Mouse (Mus musculus) midbrain, embryonic 11.5 days (tissue): ENCODE data around the gene Pabpc1l. TPM values are rescaled to one million over a fixed set of nuclear protein-coding genes. Genes with fewer than 3 reads are reported as not detected.

ENCODE experiments used
- ATAC-seq: fragments of 200-750 bp; cut with Nextera tagmentation; 2 replicates; pipeline ENCODE4 v1.8.0; 2017; ENCODE audit warnings: moderate TSS enrichment, moderate library complexity; ENCODE audit not compliant: low FRiP score
- DNase-seq: peaks from one replicate; pipeline ENCODE4 v3.0.0; 2015; ENCODE audit warnings: low spot score; ENCODE audit errors: missing footprints
- H3K27ac ChIP-seq: fragments of 300-500 bp; sonication (generic); 2 replicates; pipeline ENCODE4 v1.5.1; 2014; ENCODE audit warnings: low read depth, low read length
- H3K27me3 ChIP-seq: fragments of 300-500 bp; sonication (generic); 2 replicates; pipeline ENCODE4 v1.6.1; 2014; ENCODE audit warnings: mild to moderate bottlenecking, low read length, moderate library complexity, mixed read lengths; ENCODE audit not compliant: control insufficient read depth, insufficient read depth
- H3K36me3 ChIP-seq: fragments of 300-500 bp; sonication (generic); 2 replicates; pipeline ENCODE4 v1.6.1; 2014; ENCODE audit warnings: mild to moderate bottlenecking, low read length, moderate library complexity, mixed read lengths; ENCODE audit not compliant: control insufficient read depth, insufficient read depth
- H3K4me1 ChIP-seq: fragments of 300-500 bp; sonication (generic); 2 replicates; pipeline ENCODE4 v1.6.1; 2014; ENCODE audit warnings: low read length; ENCODE audit not compliant: control insufficient read depth, insufficient read depth
- H3K4me2 ChIP-seq: fragments of 300-500 bp; sonication (generic); 2 replicates; pipeline ENCODE4 v1.6.1; 2014; ENCODE audit warnings: mild to moderate bottlenecking, moderate library complexity
- H3K4me3 ChIP-seq: fragments of 300-500 bp; sonication (generic); 2 replicates; pipeline ENCODE4 v1.5.1; 2014; ENCODE audit warnings: low read depth, low read length
- H3K9ac ChIP-seq: fragments of 300-500 bp; sonication (generic); 2 replicates; pipeline ENCODE4 v1.6.1; 2014; ENCODE audit warnings: low read length
- H3K9me3 ChIP-seq: fragments of 300-500 bp; sonication (generic); 2 replicates; pipeline ENCODE4 v1.6.1; 2016; ENCODE audit warnings: low read length; ENCODE audit not compliant: control insufficient read depth
- WGBS: fragments of 180-500 bp; shearing (Covaris S2); extraction: QIAGEN DNeasy Blood & Tissue Kit; methylation state at CpG from one replicate; pipeline ENCODE4 v1.1.7; 2014; 5-methylcytosine and 5-hydroxymethylcytosine counted together
- polyA plus RNA-seq: library from polyadenylated mRNA; unstranded; fragments of >200 nt; fragmentation: Nextera tagmentation; extraction: Ambion mirVana; gene quantifications from 2 replicates; pipeline ENCODE4 v1.2.1, GENCODE M21; 2014

Pabpc1l gene
- polyA plus RNA-seq = 0.51 and 1.1 TPM in 2 replicates

GRCm38 (mm10) chr2:164025150-164025549 is at the start of gene Pabpc1l:
Gene Pabpc1l (plus strand): TSS chr2:164025450.
- Histone ChIP-seq H3K36me3 (no peaks in the 10 kb centered on the region), H3K9me3 (no peaks in the 10 kb centered on the region), H3K27me3 (no peaks in the 10 kb centered on the region), H3K4me1 (no peaks in the 10 kb centered on the region; the same call in 1 of the 2 replicates), H3K4me2 (no peak within 1 kb of the TSS), H3K27ac (no peak within 1 kb of the TSS), H3K9ac (no peak within 1 kb of the TSS), H3K4me3 (no peak within 1 kb of the TSS)
- ATAC-seq (no peak), DNase-seq (no peak)
- 84% methylated on average over 16 of the region's 16 CpGs for WGBS

GRCm38 (mm10) chr2:163976448-163976847 is 48.8 kb upstream of the Pabpc1l start:
- Histone ChIP-seq H3K9ac (no peak overlapping the region), H3K36me3 (no peaks in the 10 kb centered on the region), H3K4me2 (no peak overlapping the region), H3K27me3 (no peaks in the 10 kb centered on the region), H3K4me1 (no peaks in the 10 kb centered on the region), H3K27ac (no peak overlapping the region), H3K4me3 (no peak overlapping the region), H3K9me3 (no peaks in the 10 kb centered on the region; the same call in 1 of the 2 replicates)
- WGBS = 90% methylated on average over 6 of the region's 7 CpGs
- DNase-seq = no peak
- no peak for ATAC-seq

GRCm38 (mm10) chr2:163987233-163987632 is 38.0 kb upstream of the Pabpc1l start:
- ATAC-seq (no peak), DNase-seq (no peak)
- WGBS = 84% methylated on average over 8 of the region's 8 CpGs
- H3K27me3 ChIP-seq = no peaks in the 10 kb centered on the region
- H3K4me1 ChIP-seq = no peaks in the 10 kb centered on the region
- H3K36me3 ChIP-seq = no peaks in the 10 kb centered on the region
- H3K27ac ChIP-seq = no peak overlapping the region
- no peaks in the 10 kb centered on the region for H3K9me3 ChIP-seq
- no peak overlapping the region for H3K9ac ChIP-seq
- no peak overlapping the region for H3K4me3 ChIP-seq
- no peak overlapping the region for H3K4me2 ChIP-seq

- Histone ChIP-seq H3K9me3 (no peaks in the 10 kb centered on the region), H3K27me3 (no peaks in the 10 kb centered on the region), H3K9ac (no peak overlapping the region), H3K4me2 (no peak overlapping the region), H3K36me3 (no peaks in the 10 kb centered on the region), H3K4me1 (peaks cover 6% of the 10 kb centered on the region), H3K27ac (no peak overlapping the region), H3K4me3 (no peak overlapping the region)
- DNase-seq (no peak), ATAC-seq (no peak)
- WGBS = 96% methylated on average over 2 of the region's 2 CpGs
Measured at GRCm38 (mm10) chr2:163992871-163993270, 32.4 kb upstream of the Pabpc1l start.

GRCm38 (mm10) chr2:163994654-163994976 is 30.6 kb upstream of the Pabpc1l start, which contains the start of gene Ywhab:
Gene Ywhab (plus strand): TSS chr2:163994960.
- ATAC-seq = no peak
- H3K9me3 ChIP-seq = no peaks in the 10 kb centered on the region
- peak; percentile 96 for DNase-seq
- under 1% methylated on average over 12 of the region's 14 CpGs for WGBS
- no peaks in the 10 kb centered on the region for H3K27me3 ChIP-seq
- peak within 1 kb of the TSS; percentile 92 for H3K9ac ChIP-seq
- H3K4me1 ChIP-seq = peaks cover 6% of the 10 kb centered on the region
- peak within 1 kb of the TSS; percentile 75 for H3K4me2 ChIP-seq
- peak within 1 kb of the TSS; percentile 80 for H3K27ac ChIP-seq
- H3K36me3 ChIP-seq = no peaks in the 10 kb centered on the region
- peak within 1 kb of the TSS; percentile 96 for H3K4me3 ChIP-seq

- Histone ChIP-seq H3K27ac (peak overlapping the region; percentile 80), H3K4me3 (peak overlapping the region; percentile 96), H3K9me3 (no peaks in the 10 kb centered on the region), H3K36me3 (no peaks in the 10 kb centered on the region), H3K9ac (peak overlapping the region; percentile 92), H3K4me2 (peak overlapping the region; percentile 75), H3K4me1 (peaks cover 6% of the 10 kb centered on the region), H3K27me3 (no peaks in the 10 kb centered on the region)
- under 1% methylated on average over 78 of the region's 79 CpGs for WGBS
- DNase-seq (peak; percentile 98), ATAC-seq (peak; percentile 100)
Measured at GRCm38 (mm10) chr2:163994977-163995862, 30.0 kb upstream of the Pabpc1l start.

- peak overlapping the region; percentile 92 for H3K9ac ChIP-seq
- no peak for DNase-seq
- H3K4me3 ChIP-seq = peak overlapping the region; percentile 96
- H3K36me3 ChIP-seq = no peaks in the 10 kb centered on the region
- no peak for ATAC-seq
- H3K27me3 ChIP-seq = no peaks in the 10 kb centered on the region
- WGBS = 83% methylated on average over 6 of the region's 6 CpGs
- no peak overlapping the region for H3K27ac ChIP-seq
- H3K4me2 ChIP-seq = peak overlapping the region; percentile 75
- peaks cover 6% of the 10 kb centered on the region for H3K4me1 ChIP-seq
- no peaks in the 10 kb centered on the region for H3K9me3 ChIP-seq
Measured at GRCm38 (mm10) chr2:163996275-163996674, 29.0 kb upstream of the Pabpc1l start.

- H3K27ac ChIP-seq = no peak overlapping the region
- ATAC-seq = no peak
- no peaks in the 10 kb centered on the region for H3K36me3 ChIP-seq
- no peaks in the 10 kb centered on the region for H3K9me3 ChIP-seq
- no peak overlapping the region for H3K4me3 ChIP-seq
- 0 out of 2 replicates have a peak overlapping the region, but pooled peaks have one; percentile 2 for H3K9ac ChIP-seq
- H3K4me1 ChIP-seq = peaks cover 6% of the 10 kb centered on the region
- no peak overlapping the region for H3K4me2 ChIP-seq
- no peak for DNase-seq
- 85% methylated on average over 5 of the region's 5 CpGs for WGBS
- H3K27me3 ChIP-seq = no peaks in the 10 kb centered on the region
Measured at GRCm38 (mm10) chr2:163996899-163997298, 28.4 kb upstream of the Pabpc1l start.

- Histone ChIP-seq H3K36me3 (no peaks in the 10 kb centered on the region), H3K4me1 (peaks cover 6% of the 10 kb centered on the region), H3K27me3 (no peaks in the 10 kb centered on the region), H3K4me2 (no peak overlapping the region), H3K27ac (no peak overlapping the region), H3K4me3 (no peak overlapping the region), H3K9ac (no peak overlapping the region), H3K9me3 (no peaks in the 10 kb centered on the region)
- ATAC-seq = no peak
- WGBS = 94% methylated on average over 6 of the region's 6 CpGs
- no peak for DNase-seq
Measured at GRCm38 (mm10) chr2:163998981-163999380, 26.3 kb upstream of the Pabpc1l start.
